Mouse (Mus musculus) gastrocnemius, postnatal 25 days (tissue): Measurements from ENCODE around the gene Grin2c. TPM values are rescaled to one million over a fixed set of nuclear protein-coding genes. Genes with fewer than 3 reads are reported as not detected.

Experiments used
- DNase-seq: peaks from one replicate; pipeline ENCODE4 v3.0.0; 2022
- total RNA-seq, 2 experiments: library from RNA; stranded (reverse); gene quantifications; 1 replicate in 1 of 2; 2 replicates in 1 of 2; pipeline ENCODE4 v1.2.3; 2021

Grin2c gene
- total RNA-seq, 2 experiments from 2014 or later: 0.05 TPM; not detected in 1

DNA sequence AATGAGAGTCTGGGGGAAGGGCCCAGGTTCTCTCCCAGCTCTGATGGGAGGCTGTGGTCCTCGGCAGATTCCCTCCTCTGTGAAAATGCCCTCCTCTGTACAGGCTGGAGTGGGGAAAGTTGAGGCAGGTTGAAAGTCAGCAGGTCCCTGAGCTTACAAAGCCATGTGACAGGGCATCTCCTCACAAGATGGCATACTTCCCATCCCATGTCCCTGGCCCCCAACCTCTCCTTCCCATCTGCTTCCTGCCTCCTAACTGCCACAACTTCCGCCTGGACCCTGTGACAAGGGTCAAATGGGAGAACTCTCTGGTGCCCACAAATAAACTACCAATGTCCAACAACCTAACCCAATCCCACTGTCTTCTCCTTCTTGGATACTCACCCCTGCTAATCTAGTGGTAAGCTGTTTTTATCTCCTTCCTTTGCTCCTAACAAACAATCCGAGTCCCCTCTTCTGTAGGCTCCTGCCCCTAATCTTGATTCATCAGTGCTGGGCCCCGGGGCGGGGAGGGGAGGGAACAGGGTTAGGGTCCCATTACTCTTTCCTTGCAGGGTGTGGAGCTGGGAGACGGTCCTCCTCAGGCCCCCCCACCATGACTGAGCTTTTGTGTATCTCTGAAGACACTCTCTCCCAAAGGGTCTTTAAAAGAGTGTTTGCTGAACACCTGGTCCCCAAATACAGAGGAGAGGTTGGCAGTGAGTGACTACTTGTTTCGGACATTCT lies 2.7 kb downstream of the Grin2c start:
- no peak for DNase-seq

DNA sequence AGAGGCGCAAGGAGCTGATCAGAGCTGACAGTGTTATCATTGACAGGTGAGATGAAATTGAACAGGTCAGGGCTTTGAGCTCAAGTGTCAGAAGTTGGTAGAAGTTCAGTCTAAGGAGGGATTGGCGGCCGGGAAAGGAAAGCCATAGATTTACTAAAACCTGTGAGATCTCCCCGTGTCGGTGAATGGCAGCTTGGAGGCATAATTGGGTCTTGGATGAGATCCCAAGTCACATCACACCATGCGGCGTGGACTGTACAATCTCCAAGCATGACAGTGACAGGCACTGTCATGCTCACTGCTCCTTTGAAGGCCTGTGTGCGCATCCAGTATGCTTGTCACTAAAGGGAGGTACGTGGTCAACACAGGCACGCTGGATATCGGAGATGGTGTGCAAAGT lies 4.1 kb downstream of the Grin2c start:
- no peak for DNase-seq

DNA sequence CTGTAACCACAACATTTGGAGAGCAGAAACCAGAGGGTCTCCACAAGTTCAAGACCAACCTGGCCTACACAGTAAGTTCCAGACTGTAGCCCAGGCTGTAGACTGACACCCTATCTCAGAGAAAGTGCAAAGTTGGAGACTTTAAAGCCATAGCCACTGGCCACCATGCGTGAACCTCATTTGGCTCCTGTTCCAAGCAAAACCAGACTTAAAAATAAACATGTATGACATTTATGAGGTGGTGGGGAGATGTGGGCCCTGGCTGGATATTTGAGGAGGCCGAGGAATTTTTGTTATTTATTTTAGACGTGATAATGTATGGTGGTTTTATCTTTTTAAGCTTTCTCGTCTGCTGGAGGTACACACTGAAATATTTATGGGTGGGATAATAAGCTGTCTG lies 7.9 kb downstream of the Grin2c start:
- DNase-seq: no peak

DNA sequence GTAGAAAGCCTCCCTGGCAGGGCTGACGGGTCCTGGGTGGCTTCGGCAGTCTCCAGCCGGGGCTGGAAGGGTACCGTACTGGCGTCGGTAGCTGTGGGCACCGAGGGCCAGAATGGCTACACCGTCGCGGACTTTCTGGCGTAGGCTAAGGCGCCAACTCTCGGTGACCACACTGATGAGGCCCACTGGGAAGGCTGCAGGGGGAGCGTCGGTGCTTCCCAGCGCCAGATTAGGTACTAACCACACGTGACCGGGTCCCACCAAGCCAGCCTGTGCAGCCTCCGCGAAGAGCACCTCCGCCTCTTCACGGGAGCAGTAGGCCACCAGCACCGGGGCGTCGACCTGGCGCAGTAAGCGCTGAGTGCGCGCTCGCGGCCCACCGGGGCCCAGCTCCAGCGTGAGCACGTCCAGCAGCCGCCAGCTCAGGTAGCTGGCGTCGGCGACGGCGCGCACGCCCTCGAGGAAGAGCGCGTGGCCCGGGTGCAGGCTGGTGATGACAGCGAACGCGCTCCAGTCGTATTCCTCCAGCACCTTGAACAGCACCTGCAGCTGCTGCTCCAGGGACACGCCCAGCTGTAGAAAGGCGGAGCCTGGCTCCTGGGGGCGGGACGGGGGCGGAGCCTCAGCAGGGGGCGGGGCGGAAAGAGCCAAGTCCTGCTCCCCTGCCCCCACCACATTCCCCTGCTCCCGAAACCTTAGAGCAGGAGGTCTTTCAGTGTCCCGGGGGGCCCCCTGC lies 9.1 kb downstream of the Grin2c start:
- no peak for DNase-seq

DNA sequence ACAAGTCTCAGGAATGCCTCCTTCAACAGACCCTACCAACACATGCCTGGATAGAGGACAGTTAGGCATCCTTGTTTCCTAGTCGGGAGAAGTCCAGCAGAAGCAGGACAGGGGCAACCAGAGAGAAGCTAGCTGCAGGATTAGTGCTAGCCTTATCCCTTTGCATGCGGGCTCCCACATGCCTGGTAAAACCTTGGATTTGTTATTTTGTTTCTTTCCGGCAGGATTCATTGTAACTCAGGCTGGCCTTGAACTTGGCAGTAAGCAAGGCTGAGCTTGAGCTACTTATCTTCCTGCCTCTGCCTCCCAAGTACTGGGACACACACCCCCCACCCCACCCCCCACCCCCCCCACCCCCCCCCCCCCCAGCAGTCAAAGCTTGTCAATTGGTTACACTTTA lies 15.8 kb downstream of the Grin2c start:
- DNase-seq: no peak

DNA sequence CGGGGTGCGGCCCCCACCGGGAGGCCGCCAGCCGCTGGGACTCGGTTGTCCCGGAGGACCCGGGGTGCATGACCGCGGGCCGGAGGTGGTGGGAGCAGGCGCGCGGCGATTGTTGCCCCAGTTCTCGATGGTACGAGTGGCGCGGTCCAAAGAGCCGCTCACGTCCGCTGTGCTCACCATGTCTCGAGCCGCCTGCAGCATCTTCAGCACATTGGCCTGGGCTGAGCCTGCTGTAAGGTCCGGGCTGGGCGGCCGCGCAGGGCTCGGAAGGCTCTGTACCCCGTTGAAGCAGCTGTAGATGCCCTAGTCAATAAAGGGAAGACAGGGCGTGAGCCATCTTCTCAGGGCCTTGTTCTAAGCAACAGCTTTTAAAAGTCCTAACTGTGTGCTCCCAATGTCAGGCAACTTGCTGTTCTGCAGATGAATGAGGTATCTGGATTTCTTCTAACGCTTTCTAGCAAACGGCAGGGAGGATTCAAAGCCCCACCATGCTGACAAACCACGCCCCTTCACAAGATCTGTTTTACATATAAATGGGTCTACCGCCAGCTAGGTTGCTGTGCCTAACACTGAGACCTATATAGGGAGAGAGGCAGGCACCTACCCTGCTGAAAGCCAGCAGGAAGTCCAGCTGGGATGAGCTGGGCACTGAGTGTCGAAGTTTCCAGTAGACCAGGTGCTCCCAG lies 16.5 kb downstream of the Grin2c start:
- no peak for DNase-seq

DNA sequence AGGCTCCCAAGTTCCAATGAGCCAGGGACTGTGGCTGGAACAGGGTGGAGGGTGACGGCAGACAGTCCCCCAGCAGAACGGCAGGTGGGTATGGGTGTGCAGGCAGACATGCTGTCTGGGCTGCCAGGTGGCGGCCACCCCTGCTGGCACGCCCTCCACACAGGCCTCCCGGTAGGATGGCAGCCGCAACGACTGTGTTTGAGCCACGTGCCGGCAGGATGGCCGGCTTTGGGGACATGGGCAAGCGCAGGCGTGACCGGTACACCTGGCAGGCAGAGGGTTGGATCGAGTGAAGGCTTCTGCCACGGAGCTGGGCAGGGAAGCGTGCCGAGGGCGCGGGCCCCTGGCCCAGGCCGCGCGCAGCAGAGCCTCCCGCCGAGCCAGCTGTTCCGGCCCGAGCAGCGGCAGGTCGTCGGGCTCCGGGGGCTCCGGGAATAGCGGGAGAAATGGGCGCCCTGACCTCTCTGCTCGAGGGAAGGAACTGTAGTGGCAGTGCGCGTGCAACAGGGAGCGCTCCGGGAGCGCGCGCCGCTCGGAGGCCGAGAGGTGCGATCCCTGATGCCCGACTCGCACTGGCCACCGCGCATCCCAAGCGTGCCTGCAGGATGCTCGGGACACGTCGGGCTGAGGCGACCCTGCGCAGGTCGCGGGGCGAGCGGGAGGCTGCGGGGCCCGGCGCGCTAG lies 17.2 kb downstream of the Grin2c start:
- no peak for DNase-seq

DNA sequence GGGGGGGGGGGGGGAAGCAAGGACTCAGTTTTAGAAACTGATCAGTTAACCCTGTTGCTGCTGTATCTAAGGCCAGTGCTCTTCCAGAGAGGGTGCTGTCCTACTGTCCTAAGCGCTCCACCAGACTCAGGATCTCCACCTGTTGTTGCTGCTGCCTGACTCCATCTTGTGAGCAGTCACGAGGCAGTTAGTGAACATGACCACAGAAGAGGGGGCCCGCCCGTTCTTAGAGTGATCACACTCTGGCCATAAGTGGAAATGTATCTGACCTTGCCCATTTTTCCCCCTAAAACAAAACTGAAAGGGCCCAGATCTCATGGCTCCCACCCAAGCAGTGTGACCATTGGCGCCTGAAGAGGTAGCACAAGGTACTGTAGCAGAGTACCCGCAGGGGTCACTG lies 19.1 kb downstream of the Grin2c start:
- no peak for DNase-seq

DNA sequence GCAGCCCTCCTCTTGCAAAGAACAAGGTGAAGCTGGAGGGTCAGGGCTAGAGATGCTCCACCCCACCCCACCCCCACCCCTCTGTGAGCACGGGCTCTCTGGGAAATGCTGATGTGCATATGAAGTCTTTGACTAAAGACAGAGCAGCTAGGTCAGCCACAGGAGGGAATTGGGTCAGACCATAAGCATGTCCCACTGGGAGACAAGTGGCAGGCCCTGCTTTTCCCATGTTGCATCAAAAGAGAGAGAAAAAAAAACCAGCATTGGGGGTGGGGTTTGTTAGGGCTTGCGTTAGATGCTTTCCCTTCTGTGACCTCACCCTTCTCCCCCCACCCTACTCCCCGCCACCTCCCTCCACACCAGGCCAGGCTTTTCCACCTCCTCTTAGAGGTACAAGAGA lies 19.8 kb downstream of the Grin2c start:
- DNase-seq: no peak

DNA sequence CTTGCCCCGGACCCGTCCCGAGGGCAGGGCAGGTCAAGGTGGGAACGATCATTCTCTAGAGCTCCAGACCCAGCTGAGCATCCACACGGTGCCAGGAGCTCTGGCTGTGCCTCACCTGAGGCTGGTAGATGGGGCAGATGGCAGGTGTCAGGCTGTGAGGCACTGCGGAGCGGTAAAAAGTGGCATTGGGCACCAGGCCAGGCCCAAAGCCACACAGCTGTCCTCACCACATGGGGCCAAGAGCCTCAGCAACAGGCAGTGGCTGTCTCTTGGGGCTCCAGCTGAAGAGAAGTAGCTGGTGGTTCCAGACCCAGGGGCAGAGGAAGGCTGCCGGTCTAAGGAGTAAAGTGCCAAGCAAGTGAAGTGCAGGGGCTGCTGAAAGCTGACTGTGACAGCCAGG lies 20.7 kb downstream of the Grin2c start:
- no peak for DNase-seq

DNA sequence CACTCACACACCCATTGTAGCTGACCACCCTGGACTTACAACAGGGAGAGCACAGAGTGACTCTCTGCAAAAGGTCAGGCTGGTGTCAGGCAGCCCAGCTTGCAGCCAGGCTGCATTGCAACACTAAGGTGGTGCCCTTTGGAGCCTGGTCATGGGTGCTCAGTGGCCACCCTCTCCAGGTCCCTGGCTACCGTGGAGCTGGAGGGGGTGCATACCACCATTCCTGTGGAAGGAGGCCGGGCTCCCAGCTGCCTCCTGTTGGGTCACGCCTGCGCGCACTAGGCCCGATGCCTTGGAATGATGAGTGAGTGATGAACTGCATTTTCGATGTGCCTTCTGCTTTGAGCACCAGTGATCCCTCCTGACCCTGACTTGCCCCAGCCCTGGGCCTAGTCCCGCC lies 22.2 kb downstream of the Grin2c start:
- DNase-seq: no peak

DNA sequence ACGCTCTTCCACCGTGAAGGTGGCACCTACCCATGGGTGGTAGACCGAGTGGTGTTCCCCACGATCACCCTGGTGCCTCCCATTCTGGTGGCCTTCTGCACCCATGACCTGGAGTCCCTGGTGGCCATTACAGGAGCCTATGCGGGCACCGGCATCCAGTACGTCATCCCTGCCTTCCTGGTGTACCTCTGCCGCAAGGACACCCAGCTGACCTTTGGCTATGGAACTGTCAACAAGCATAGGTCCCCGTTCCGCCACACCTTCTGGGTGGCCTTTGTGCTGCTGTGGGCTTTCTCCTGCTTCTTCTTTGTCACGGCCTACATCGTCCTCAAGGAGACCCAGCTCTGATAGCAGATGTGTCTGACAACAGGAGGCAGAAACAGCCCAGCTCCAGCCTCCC lies 23.3 kb downstream of the Grin2c start:
- DNase-seq: no peak

DNA sequence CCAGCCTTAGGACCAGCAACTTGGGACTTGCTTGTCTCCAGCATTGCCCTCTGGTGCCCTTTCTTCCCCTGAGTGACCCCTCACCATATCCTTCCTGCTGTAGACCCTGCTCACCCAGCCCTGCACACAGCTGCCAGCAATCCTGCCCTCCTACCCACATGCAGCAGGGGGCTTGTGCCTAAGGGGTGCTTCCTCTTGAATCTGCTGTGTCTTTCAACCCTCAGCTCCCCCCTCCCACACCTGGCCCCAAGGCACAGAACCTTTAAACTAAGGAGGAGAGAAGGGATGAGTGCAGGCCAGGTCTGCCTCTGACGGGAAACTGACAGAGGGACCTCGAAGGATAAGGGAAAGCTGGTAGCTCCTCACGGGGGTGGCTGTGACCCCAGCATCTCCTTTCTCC lies 24.3 kb downstream of the Grin2c start:
- DNase-seq: no peak

DNA sequence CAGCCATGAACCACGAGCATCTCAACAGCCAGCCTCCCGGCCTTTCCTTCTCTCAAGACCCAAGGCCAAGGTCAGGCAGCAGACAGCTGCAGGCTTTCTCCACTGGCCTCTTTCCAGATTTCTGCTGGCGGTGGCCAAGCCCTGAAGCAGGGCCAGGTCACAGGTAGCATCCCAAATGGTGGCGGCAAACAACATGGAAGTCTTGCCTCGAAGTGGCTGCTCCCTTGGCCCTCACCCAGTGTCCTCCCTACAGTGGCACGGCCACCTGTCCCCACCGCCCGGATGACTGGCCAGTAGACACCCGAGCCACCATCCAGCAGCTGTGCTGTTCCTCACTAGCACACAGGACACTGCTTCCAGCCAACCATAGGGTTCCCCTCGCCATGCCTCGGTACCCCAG lies 25.6 kb downstream of the Grin2c start:
- DNase-seq: peak; percentile 83

DNA sequence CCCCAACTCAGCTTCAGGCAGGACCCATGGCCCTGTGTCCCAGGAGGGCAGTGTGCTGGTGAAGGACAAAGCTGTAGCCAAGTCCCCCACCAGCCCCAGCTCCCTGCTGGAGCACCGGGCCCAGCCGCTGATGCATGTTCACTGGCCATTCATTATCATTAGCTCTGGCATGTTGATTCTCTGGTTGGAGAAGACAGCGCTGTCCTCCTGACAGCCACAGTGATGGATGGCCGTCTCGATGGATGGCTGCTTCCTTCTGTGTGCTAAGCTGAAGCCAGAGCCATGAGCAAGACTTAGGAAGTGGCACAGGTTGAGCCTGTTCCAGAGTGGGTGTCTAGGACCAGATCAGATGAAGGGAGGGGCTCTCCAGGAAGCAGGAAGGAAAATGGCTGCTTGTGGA lies 30.5 kb downstream of the Grin2c start:
- no peak for DNase-seq

DNA sequence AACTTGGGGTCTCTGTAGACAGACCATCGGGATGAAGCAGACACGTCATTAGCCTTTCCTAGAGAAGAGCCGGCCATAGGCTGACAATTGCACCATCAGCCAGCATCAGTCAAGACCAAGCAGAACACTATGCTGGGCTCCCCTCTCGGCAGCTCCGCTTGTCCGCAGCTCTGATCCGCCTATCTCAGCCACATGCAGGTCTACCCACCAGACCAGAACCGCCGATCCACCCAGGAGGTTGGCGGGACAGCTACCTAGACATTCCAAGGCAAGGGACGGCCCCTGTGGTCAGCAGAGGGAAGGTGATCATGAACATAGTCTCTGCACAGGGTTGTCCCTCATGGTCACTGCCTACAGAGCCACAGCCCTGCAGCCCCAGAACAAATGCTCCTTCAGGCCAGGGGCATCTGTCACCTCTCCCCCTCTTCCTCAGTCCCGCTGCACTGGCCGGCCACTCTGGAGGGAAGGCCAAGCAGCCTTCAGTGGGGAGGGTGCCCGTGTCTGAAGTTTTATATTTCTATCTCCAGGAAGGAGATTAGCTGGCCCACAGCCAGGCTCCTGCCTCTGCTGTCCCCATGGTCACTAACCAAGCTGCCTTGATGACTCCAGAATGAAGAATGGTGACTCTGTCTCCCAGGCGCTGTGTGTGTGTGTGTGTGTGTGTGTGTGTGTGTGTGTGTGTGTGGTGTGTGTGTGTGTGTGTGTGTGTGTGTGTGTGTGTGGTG lies 32.6 kb downstream of the Grin2c start:
- no peak for DNase-seq

DNA sequence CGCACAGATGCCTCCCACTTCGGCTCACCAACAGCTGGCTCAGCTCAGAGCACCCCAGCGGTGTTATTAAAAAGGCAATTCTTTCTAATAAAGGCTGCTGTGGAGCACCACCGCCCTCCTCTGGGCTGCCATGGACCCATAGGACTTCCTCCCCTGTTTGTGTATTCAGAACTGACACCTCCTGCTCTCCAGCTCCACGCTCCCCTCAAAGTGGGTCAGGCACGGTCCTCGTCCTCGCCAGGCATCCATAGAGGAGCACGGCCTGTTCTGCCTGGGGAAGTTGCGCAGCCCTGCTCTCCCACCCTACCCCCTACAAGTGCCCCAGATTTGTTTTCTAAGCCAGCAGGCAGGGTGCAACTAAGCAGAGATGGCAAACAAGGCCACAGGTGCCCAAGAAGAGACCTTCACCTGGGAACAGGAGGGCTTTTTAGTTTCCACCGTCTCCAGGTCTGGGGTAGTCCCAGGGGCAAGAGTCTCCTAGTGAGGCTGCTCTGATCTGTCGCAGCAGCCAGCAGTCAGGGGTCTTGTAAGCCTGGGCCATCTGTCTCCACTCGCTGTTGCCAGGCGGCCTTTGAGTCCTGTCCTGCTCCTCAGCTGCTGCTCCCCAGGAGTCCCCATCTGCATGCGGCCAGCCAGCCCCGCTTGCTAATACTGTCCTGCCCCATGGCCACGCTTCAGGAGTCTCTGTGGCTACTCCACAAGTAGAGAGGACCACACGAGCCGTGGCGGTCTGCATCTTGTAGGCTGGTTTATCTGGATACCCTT lies 33.3 kb downstream of the Grin2c start:
- no peak for DNase-seq

DNA sequence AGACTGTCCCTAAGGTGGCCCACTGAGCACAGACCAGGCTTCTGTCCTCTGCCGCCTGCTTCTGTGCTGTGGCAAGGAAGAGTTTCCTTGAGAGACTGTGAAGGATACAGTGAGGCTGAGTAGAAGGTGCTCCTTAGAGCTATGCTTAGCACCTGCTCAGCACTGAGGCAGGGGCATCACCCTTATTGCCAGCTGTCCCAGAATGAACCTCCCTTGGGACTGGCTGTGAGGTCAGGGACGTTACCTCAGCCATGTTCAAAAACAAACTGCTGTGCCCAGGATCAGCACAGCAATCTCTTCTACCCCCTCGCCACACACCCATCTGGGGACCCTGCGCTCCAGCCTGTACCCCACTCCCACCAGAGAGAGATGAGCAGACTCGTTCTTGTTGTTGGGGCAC lies 34.2 kb downstream of the Grin2c start:
- no peak for DNase-seq

DNA sequence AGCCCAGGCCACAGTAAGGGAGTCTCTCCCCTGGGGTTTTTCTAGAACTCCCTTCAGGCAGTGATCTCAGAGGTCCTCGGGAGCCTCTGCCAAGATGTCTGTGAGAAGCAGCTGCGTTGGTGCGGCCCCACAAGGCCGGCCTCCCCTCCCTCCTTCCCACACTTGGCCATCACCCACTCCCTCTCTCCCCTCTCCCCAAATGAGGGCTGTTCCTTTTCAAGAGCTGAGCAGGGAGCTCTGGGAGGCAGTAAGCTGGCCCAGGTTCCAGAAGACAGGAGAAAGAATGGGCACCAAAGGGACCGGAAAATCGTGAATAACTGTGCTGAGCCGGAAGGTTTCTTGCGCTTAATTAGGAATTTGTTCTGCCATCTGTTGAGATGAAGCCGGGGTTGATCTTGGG lies 35.1 kb downstream of the Grin2c start:
- no peak for DNase-seq

DNA sequence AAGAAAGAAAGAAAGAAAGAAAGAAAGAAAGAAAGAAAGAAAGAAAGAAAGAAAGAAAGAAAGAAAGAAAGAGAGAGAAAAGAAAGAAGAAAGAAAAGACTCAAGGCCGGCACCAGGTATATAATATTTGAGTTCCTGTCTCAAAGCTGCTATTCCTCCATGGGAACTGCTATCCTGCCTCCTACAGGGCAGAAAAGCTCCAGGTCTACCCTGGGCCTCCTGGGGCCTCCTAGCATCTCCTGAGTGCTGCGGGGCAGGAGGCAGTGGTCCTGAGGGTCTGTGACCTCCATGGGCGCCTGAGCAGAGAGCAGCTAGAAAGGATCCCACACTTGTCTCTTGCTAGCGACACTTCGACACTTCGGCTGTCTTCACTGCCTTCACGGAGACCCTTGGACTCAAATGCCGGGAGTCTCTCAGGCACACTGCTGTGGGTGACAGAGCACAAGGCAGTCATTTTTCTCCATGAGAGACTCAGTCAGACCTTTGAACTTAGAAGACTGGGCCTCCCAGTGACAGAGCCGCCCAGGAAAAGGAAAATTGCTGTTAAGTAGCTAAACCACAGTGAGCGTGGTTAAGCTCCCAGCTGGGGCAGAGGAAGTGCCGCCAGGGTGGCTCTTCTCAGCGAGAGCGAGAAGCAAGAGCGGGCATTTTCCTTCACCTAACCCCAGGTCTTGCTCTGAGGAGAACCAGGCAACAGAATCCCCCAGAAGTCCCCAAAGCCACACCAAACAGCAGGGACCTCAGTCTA lies 35.7 kb downstream of the Grin2c start:
- no peak for DNase-seq
